Mouse (Mus musculus): ENCODE measurements around the gene Atxn1.

DNA sequence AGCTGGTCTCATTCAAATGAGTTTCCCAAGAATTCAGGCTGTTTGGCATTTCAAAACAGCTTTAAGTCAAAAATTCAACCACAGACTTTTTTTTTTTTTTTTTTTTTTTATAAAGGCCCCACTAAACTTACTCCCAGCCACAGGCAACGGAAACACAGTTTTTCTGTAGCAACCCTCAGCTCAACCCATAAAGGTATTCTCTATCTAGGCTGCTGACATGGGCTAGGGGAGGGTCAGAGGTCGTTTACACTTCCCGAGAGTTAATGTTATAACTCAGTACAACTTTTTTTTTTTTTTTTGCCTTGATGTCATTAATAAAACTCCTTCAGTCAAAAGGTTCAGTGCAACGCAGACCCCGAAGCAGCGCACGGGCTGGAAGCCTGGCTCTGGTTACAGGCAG, 93.3 kb downstream of the Atxn1 start:
- TF ChIP-seq POLR2A (IDR thresholded peaks at IDR 0.05; ENCODE audit: borderline replicate concordance, low read depth, low read length) (no peak), CTCF (IDR thresholded peaks at IDR 0.05; ENCODE audit: low read depth, low read length) (no peak)
